Mouse (Mus musculus) forebrain, embryonic 11.5 days (tissue): ENCODE data around the gene Mindy4. TPM values are rescaled to one million over a fixed set of nuclear protein-coding genes. Genes with fewer than 3 reads are reported as not detected.

Experiments
- ATAC-seq: fragments of 200-750 bp; cut with Nextera tagmentation; replicated peaks from 2 replicates; pipeline ENCODE4 v1.8.0; 2017; ENCODE audit warnings: moderate TSS enrichment; ENCODE audit not compliant: low FRiP score
- DNase-seq: peaks from one replicate; pipeline ENCODE4 v3.0.0-alpha.2; 2017; ENCODE audit warnings: low spot score
- H3K27ac ChIP-seq: fragments of 300-500 bp; sonication (generic); 2 replicates; pipeline ENCODE4 v1.5.1; 2014; ENCODE audit warnings: low read depth, low read length
- H3K27me3 ChIP-seq: fragments of 300-500 bp; sonication (generic); 2 replicates; pipeline ENCODE4 v1.6.1; 2014; ENCODE audit warnings: mild to moderate bottlenecking, low read length, mixed read lengths; ENCODE audit not compliant: control insufficient read depth, insufficient read depth
- H3K36me3 ChIP-seq: fragments of 300-500 bp; sonication (generic); 2 replicates; pipeline ENCODE4 v1.6.1; 2014; ENCODE audit warnings: mild to moderate bottlenecking, low read length, moderate library complexity, mixed read lengths; ENCODE audit not compliant: control insufficient read depth, insufficient read depth
- H3K4me1 ChIP-seq: fragments of 300-500 bp; sonication (generic); replicated peaks from 2 replicates; pipeline ENCODE4 v1.6.1; 2014; ENCODE audit warnings: low read length, mixed read lengths; ENCODE audit not compliant: control insufficient read depth, insufficient read depth
- H3K4me2 ChIP-seq: fragments of 300-500 bp; sonication (generic); 2 replicates; pipeline ENCODE4 v1.6.1; 2014; ENCODE audit warnings: low read depth, mild to moderate bottlenecking, low read length, moderate library complexity, mixed read lengths; ENCODE audit not compliant: severe bottlenecking
- H3K4me3 ChIP-seq: fragments of 300-500 bp; sonication (generic); 2 replicates; pipeline ENCODE4 v1.5.1; 2014; ENCODE audit warnings: low read depth, low read length
- H3K9ac ChIP-seq: fragments of 300-500 bp; sonication (generic); 2 replicates; pipeline ENCODE4 v1.6.1; 2014; ENCODE audit warnings: low read length
- H3K9me3 ChIP-seq: fragments of 300-500 bp; sonication (generic); 2 replicates; pipeline ENCODE4 v1.6.1; 2016; ENCODE audit warnings: low read length, mixed read lengths; ENCODE audit not compliant: control insufficient read depth
- WGBS: fragments of 180-500 bp; shearing (Covaris S2); extraction: QIAGEN DNeasy Blood & Tissue Kit; methylation state at CpG from one replicate; pipeline ENCODE4 v1.1.7; 2014; 5-methylcytosine and 5-hydroxymethylcytosine counted together
- polyA plus RNA-seq: library from polyadenylated mRNA; unstranded; fragments of >200 nt; fragmentation: Nextera tagmentation; extraction: Ambion mirVana; gene quantifications from 2 replicates; pipeline ENCODE4 v1.2.1, GENCODE M21; 2014

Gene Mindy4
- polyA plus RNA-seq, 1 experiment from 2014 or later: 22.5 TPM

DNA sequence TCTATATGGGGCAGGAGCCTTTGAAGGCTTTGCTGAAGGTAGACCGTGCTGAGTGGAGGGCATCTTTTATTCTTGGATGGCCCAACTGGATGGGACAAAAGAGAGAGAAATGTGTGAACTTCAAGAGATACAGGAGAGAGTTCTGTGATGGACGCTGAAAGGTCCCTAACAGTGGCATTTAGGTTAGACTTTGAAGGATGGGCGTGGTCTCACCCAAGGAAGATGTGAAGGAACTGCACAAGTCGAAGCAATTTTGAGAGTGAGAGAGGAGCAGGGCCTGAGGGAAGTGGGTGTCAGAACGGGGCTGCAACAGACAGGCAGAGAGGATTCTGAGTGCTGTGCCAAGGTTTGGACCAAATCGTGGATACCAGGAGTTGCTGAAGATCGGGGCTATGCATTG is 54.1 kb downstream of the Mindy4 start:
- DNase-seq (no peak), ATAC-seq (no peak)
- no peak overlapping the region for H3K9ac ChIP-seq
- no peak overlapping the region for H3K4me3 ChIP-seq
- no peaks in the 10 kb centered on the region for H3K27me3 ChIP-seq
- no peaks in the 10 kb centered on the region for H3K4me1 ChIP-seq
- no peak overlapping the region for H3K27ac ChIP-seq
- H3K4me2 ChIP-seq: no peak overlapping the region
- 95% methylated on average over 7 of the region's 7 CpGs for WGBS
- no peaks in the 10 kb centered on the region for H3K36me3 ChIP-seq
- no peaks in the 10 kb centered on the region for H3K9me3 ChIP-seq

DNA sequence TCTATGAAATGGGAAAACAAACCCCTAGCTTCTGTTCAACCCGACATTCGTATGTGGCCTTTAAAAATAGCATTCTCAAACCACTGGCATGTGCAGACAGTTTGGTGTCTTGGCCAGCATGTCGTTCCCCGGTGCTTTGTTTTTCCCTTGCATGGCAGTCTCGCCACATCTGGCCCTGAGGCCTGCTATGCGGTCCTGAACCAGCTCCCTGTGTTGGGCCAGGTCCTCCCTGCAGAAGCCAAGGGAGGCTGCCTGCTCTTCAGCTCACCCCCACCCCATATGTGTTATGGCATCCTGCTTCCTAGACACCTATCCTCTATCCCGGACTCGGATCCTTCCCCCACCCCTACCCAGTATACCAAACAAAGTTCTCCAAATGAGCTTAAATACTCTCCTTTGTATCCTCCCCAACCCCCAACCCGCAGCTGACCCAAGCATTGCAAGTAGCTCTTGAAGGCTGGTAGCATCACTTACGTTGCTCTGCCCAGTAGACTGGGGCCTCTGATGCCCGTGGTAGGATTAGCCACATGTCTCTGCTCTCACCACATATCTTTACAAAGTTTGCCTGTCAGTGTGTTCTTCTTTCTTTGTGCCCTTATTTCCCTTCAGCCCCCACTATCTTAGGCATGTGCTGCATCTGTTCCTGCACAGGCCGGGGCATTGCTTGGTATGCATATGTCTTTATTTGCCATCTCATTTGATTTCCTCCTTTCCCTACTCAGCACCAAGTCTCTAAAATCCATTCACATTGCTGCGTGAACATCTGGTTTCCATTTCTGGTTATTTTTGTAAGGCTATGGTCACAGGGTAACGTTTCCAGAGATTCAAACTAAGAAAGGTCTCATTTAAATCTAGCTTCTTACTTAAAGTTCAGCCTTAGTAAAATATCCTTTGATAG is 55.5 kb downstream of the Mindy4 start:
- no peaks in the 10 kb centered on the region for H3K4me1 ChIP-seq
- 74% methylated on average over 14 of the region's 14 CpGs for WGBS
- no peak overlapping the region for H3K4me3 ChIP-seq
- H3K4me2 ChIP-seq: no peak overlapping the region
- ATAC-seq (no peak), DNase-seq (no peak)
- H3K9me3 ChIP-seq: no peaks in the 10 kb centered on the region
- H3K9ac ChIP-seq: no peak overlapping the region
- no peak overlapping the region for H3K27ac ChIP-seq
- no peaks in the 10 kb centered on the region for H3K27me3 ChIP-seq
- H3K36me3 ChIP-seq: no peaks in the 10 kb centered on the region

DNA sequence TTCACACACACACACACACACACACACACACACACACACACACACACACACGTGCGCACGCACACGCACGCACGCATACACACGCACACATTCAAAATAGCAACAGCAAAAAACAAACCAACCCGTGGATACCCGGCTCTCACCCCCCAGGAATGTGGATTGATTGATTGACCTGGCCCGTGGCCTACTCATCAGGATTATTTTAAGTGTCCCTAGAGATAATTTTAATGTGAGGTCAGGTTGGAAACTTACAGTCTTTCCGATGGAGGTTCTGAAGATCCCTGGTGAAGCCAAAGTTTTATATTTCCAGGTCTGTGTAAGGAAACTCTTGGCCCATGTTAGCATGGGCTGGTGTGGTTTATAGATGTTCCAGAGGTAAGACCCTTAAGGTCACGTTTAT is 59.0 kb downstream of the Mindy4 start:
- no peak overlapping the region for H3K9ac ChIP-seq
- ATAC-seq (no peak), DNase-seq (no peak)
- H3K4me1 ChIP-seq: no peaks in the 10 kb centered on the region
- no peak overlapping the region for H3K27ac ChIP-seq
- no peaks in the 10 kb centered on the region for H3K9me3 ChIP-seq
- H3K36me3 ChIP-seq: no peaks in the 10 kb centered on the region
- H3K4me3 ChIP-seq: no peak overlapping the region
- WGBS: 94% methylated on average over 12 of the region's 12 CpGs
- no peaks in the 10 kb centered on the region for H3K27me3 ChIP-seq
- H3K4me2 ChIP-seq: no peak overlapping the region

DNA sequence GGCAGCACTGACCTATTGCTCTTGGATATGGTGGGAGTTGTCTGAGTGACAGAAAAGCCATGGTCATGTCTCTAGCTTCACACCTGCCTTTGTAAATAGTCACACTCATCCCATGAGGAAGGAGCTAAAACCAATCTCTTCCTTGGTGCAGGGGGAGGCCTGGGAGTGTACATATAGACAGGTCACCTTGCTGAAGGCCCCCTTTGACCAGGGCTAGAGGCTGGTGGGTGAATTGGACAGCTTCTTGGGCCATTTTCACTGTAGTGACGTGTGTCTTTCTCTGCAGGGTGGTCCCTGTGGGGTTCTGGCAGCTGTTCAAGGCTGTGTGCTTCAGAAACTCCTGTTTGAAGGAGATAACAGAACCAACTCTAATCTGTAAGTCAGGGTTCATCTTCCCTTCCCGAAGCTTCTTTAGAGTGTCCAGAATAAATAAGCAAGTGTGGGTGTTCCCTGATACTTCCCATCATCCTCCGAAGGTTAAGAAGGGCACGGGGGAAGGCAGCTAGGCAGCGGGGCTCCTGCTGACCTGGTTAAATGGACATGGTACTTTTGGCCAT is 60.4 kb downstream of the Mindy4 start:
- H3K9ac ChIP-seq: no peak overlapping the region
- H3K27ac ChIP-seq: no peak overlapping the region
- DNase-seq (no peak), ATAC-seq (no peak)
- H3K9me3 ChIP-seq: no peaks in the 10 kb centered on the region
- no peaks in the 10 kb centered on the region for H3K27me3 ChIP-seq
- no peak overlapping the region for H3K4me2 ChIP-seq
- H3K36me3 ChIP-seq: no peaks in the 10 kb centered on the region
- H3K4me3 ChIP-seq: no peak overlapping the region
- no peaks in the 10 kb centered on the region for H3K4me1 ChIP-seq
- WGBS: 87% methylated on average over 5 of the region's 5 CpGs

DNA sequence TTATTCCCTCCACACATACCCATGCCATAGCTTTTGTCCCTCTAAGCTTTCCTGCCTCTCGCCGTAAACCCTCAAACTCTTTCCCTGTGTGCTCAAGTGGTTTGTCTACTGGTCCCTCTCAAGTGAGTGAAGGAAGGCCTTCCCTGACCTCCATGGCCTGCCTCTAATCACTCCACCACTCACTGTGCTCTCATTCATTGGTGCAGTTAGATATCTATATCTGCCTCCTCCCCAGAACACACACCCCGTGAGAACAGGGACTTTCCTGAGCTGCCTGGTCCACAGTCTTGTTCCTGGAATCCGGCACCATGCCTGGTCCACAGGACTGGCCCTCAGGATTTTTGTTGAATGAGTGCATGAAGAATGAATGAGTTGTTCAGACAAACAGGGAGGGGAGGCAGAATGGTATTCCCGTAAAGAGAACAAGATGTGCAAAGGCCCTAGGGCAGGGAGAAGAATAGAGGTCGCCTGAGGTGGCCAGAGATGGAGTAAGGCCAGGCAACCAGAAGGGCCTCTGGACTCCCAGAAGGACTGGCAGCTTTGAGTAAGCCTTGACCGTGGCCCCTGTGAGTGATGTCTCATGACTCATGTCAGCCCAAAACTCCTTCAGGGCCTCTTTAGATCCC is 61.7 kb downstream of the Mindy4 start:
- 88% methylated on average over 7 of the region's 7 CpGs for WGBS
- H3K4me2 ChIP-seq: no peak overlapping the region
- H3K4me3 ChIP-seq: no peak overlapping the region
- no peaks in the 10 kb centered on the region for H3K4me1 ChIP-seq
- no peak overlapping the region for H3K9ac ChIP-seq
- H3K27ac ChIP-seq: no peak overlapping the region
- ATAC-seq (no peak), DNase-seq (no peak)
- H3K27me3 ChIP-seq: no peaks in the 10 kb centered on the region
- no peaks in the 10 kb centered on the region for H3K9me3 ChIP-seq
- no peaks in the 10 kb centered on the region for H3K36me3 ChIP-seq

DNA sequence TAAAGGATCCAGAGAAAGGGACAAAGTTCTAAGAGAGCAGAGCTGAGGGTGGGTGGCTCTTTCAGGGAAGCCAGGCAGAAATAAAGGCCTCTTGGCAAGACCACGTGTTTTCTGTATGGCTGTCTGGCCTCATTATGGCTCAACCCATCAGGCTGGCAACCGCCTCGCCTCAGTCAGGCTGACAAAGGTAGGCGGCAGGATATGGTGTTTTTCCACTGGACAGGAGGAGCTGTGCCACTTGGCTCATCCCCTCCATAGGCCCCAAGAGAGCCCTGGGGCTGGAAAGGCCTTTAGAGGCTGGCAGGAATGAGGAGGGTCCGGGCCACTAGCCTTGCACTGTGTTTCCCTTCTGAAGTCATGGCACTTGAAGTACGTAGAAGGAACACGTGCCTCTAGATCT is 69.8 kb downstream of the Mindy4 start:
- ATAC-seq: no peak
- no peaks in the 10 kb centered on the region for H3K9me3 ChIP-seq
- no peak overlapping the region for H3K4me2 ChIP-seq
- H3K27me3 ChIP-seq: no peaks in the 10 kb centered on the region
- no peaks in the 10 kb centered on the region for H3K4me1 ChIP-seq
- no peak overlapping the region for H3K27ac ChIP-seq
- H3K4me3 ChIP-seq: no peak overlapping the region
- H3K9ac ChIP-seq: no peak overlapping the region
- DNase-seq: no peak
- 88% methylated on average over 7 of the region's 7 CpGs for WGBS
- H3K36me3 ChIP-seq: no peaks in the 10 kb centered on the region

DNA sequence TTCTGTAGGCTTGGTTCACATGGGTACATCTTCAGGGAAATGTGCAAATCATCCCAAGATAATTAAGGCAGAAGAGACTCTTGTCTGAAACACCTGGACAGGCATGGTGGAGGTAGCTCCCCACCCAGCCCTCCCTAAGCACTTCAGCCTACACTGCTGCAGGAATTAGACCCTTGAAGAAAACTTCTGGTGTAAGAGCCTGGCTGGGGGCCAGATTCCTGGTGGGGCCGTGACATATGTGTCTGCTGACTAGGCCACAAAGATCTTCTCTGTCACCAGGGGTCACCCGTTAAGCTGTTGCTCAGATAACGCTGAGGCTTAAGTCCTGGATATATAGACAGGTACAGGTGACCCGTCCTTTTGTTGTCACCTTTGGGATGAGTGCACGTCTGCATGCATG is 70.3 kb downstream of the Mindy4 start:
- Histone ChIP-seq H3K9ac (no peak overlapping the region), H3K36me3 (no peaks in the 10 kb centered on the region), H3K9me3 (no peaks in the 10 kb centered on the region), H3K4me2 (no peak overlapping the region), H3K4me3 (no peak overlapping the region), H3K27me3 (no peaks in the 10 kb centered on the region), H3K27ac (no peak overlapping the region), H3K4me1 (no peaks in the 10 kb centered on the region)
- 90% methylated on average over 5 of the region's 5 CpGs for WGBS
- no peak for DNase-seq
- no peak for ATAC-seq

DNA sequence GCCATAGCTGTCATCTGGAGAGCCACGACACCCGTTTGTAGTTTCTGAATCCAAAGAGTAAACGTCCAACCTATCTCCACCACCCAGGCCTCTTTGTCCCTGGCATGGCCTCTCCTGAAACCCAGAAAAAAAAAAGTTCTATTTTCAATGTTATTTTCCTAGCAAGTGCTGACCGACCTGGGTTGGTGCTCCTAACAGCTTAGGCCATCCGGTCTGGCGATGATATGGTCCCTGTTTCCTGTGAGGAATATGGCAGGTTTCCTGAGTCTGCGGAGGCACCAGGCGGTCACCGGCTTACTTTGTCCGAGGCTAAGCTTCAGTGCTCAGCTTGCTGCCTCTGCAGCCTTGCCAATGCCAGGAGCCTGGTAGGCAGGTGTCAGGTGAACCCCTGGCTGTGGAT is 71.8 kb downstream of the Mindy4 start:
- 89% methylated on average over 10 of the region's 10 CpGs for WGBS

More for the DNA sequence above, 71.8 kb downstream of the Mindy4 start:
- Histone ChIP-seq H3K27ac (no peak overlapping the region), H3K9me3 (no peaks in the 10 kb centered on the region), H3K9ac (no peak overlapping the region), H3K36me3 (no peaks in the 10 kb centered on the region), H3K4me1 (no peaks in the 10 kb centered on the region), H3K4me3 (no peak overlapping the region), H3K4me2 (no peak overlapping the region), H3K27me3 (no peaks in the 10 kb centered on the region)
- DNase-seq: no peak
- no peak for ATAC-seq
